Mouse (Mus musculus) c-Kit-positive CD71-positive TER-119-positive erythroid progenitor cells, embryonic 14.5 days (primary cell): ENCODE data around the gene Baz2b.

Source experiments
- DNase-seq: peaks from one replicate; pipeline ENCODE4 v3.0.0-alpha.2; 2013; ENCODE audit warnings: low spot score

The Baz2b gene

DNA sequence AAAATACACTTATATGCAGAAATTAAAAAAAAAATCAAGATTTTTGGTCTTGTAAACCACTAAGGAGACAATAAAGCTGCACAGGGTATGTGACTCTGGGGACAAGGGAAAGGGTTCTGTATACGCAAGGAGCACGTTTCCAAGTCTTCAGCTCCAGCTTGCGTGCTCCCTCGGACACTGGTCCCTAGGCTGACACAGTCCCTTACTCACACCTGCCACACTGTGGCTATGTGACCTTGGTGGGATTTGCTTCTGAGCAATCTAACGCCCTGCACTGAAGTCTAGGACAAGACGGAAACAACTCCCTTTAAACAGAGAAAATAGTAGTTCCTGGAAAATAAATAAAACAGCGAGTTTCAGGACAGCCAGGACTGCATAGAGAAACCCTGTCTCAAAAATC, 253.7 kb downstream of the Baz2b start:
- no peak for DNase-seq

- DNase-seq, result no peak
Measured at GRCm38 (mm10) chr2:59954791-59955190, 254.8 kb downstream of the Baz2b start.

DNA sequence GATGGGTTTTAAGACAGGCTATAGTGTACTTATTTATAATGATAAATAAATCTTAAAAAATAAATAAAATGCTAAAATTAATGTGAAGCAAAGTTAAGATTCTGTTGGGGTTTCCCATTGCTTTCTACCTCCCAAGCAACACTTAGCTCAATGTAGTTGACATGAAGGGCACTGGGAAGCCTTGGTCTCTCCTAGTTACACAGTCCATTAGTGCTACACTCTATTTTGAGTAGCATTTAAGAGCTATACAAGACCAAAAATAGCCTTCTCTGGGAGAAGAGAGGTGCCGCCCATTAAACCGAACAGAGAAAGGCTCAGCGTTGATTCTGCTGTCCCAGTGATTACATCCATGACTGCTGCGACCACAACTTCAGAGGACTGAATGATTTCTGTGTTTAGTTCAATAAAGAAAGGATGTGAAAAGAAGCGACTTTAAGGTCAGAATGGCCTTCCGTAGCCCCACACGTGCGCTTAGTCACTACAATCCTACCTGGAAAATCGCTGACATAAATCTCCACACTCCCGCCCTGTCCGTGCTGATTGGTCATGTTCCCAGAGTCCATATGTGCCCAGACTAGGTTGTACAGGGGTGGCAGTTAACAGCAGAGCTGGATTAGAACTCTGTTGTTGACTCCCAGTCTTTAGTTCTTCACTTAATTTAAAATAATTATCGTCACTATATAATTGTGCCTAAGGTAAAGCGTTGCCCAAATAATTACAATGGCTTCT, 257.2 kb downstream of the Baz2b start:
- DNase-seq, result no peak

DNA sequence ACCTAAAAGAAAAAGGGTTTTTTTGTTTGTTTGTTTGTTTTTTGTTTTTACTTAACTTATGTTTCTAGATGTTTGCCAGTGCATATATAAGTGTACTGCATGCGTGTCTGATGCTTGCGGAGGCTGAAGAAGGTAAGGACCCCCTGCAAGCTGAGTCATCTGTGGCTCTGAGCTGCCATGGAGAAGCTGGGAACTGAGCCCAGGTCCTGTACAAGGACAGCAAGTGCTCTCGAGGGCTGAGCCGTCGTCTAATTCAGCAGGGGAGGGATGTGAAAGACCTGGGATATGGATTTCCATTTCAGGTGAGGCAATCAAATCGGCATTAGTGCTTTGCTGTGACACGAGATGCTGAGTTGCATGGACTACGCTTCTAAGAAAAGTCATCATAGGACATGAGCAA, 257.9 kb downstream of the Baz2b start:
- no peak for DNase-seq

DNA sequence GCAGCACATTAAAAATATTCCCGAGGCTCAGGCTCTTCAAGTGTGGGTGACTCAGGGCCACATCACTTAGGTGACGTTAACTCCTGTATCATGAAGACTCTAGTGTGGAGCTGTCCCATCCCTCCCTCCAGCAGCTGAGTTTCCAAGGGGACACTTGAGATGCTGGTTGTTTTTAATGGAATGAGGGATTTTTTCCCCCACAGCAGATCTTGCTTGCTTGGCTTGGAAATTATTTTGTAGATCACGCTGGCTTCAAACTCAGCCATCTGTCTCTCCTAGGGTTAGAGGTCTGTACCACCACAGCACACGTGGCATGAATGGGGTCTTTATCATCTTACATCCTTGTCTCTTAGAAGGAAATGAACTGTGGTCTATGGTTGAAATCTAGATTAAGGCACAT, 258.5 kb downstream of the Baz2b start:
- no peak for DNase-seq

DNA sequence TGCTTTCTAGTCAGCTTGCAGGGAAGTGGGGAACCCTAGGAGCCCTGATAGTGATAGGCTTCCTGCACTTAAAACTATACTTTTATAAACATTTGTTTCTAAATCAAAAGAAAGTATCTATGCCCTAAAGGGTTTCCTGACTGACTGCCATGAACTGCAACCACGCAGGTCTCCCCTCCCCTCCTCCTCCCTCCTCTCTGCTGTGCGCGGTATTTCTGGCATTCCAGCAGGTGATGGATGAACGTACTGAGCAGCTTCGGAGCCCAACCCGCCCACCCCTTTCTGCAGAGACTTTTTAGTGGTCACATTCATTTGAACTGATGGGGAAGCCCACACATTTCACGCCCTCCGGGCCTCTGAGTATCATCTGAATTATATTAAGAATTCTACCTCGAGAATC, 273.3 kb downstream of the Baz2b start:
- DNase-seq, result no peak

GRCm38 (mm10) chr2:59933129-59933528, 276.5 kb downstream of the Baz2b start:
- no peak for DNase-seq

DNA sequence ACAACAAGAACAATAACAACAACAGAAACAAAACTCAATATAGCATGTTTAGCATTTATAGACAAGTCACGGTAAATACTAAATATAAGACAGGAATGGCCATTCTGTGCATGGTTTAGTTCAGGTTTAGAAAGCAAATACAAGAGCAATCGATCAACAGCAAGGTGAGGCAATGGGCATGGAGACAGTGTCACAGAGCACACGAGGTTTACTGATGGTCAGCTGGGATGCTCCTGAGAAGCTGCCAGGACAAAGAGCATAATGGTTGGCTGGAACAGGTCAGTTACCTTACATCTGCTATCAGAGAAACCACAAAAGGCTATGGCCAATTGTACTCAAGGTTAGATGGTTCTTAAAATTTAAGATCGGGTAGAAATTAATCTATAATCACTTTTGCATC, 277.4 kb downstream of the Baz2b start:
- DNase-seq, result no peak

DNA sequence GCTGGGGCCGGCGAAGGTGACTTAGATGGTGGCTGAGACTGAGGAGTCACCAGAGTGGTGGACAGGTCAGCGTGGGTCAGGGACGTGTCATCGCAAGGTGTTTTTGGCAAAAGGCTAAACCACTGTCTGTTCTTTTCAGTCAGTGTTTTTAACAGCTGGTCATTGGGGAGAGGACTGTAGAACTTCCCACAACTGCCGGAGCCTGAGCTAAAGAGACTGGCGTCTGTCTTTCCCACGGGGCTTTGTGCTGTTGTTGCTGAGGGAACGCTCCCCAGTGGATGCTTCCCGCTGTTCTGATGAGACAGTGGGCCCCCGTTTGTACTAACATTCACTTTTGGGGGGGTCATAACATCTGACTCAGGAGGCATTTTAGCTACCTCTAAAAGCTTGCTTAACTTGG, 296.0 kb downstream of the Baz2b start:
- no peak for DNase-seq

DNA sequence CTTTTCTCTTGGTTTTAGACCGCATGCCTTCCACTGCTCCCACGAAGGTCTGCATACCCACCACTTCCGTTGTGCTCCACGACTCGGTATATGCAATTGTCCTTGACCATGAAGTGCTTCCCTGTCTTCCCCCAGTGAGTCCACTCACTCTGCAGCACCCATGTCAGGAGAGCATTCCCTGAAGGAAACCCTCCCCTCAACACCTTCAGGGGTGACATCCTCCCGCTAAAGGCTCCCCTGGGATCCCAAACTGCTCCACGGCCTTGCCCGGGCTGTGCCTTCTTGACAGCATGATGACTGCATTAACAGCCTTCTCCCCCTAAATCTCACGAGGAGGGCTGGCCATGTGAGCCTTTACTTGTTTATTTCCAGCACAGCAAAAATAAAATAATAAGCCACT, 301.6 kb downstream of the Baz2b start:
- no peak for DNase-seq

DNA sequence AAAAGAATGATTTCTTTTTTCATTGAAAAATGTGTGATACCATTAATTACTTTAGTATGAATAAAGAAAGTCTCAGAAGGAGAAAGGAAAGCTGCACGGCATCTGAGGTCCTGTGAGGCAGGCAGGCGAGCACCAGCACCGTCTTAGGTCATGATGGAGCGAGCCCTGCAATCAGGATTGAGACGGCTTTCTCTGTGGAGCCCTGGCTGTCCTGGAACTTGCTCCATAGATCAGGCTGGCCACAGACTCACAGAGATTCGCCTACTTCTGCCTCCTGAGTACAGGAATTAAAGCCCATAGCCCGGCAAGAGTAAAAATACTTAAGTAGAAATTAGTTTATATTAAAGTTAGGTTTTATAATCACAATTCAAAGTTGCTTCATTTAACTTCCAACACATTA, 305.6 kb downstream of the Baz2b start:
- no peak for DNase-seq

DNA sequence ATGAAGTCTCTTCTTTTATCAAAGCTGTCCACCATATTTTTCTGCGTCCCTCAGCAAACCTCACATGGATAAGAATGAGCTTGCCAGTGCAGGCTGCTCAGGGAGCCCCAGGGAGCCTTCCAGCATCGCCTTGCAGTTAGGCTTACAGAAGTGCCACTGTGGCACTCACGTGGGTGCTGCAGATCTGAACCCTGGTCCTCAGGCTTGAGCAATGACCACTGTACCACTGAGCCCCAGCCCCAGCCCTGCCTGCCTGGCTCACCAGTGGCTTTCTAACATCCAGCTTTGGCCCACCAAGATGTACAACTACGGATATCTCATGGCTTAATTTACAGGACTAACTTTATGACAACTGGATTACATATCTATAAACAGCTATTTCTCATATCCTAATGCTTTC, 311.0 kb downstream of the Baz2b start:
- DNase-seq, result no peak

DNA sequence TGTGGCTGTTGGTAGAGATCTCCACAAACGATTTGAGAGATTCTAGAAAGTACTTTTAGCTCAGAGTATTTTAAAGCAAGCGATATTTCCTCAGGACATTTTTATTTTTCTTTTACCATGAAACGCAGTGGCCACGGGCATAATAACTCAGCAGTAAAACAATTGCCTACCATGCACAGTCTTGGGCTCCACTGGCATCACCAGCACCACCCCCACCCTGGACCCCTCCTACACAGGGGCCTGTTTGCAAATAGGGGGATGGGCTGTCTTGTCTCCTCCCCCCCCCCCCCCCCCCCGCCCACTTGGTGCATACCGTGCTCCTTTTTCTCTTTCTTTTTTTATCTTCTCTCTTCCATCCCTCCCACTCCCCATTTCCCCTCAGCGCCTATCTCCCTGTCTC, 311.5 kb downstream of the Baz2b start:
- DNase-seq, result no peak

DNA sequence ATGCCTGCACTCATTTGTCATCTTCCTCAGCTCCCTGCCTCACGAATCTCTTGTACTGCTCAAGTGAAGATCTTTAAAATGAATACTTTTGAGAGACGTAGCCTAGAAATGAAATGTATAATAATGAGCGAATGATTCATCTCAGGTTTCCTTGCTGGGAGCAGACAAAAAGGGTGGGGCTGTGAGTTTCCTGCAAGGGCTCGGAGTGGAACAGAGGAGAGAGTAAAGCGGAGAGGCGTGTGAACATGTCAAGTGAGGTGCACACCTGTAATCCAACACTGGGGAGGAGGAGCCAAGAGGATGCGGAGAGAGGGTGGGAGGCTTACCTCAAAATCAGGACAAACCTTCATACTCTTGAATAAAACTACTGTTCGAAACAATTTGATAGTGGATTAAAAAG, 312.8 kb downstream of the Baz2b start:
- DNase-seq, result no peak

- DNase-seq, result no peak
Measured at GRCm38 (mm10) chr2:59896400-59896799, 313.2 kb downstream of the Baz2b start.

- no peak for DNase-seq
Measured at GRCm38 (mm10) chr2:59889699-59890098, 319.9 kb downstream of the Baz2b start.

- peak; percentile 56 for DNase-seq
Measured at GRCm38 (mm10) chr2:59882742-59883281, 326.8 kb downstream of the Baz2b start.

GRCm38 (mm10) chr2:59881831-59882741, 327.6 kb downstream of the Baz2b start, which contains the start of gene Wdsub1:
Wdsub1 (minus strand) TSS chr2:59882591.
- peak; percentile 89 for DNase-seq

GRCm38 (mm10) chr2:59881404-59881803, 328.2 kb downstream of the Baz2b start:
- no peak for DNase-seq

DNA sequence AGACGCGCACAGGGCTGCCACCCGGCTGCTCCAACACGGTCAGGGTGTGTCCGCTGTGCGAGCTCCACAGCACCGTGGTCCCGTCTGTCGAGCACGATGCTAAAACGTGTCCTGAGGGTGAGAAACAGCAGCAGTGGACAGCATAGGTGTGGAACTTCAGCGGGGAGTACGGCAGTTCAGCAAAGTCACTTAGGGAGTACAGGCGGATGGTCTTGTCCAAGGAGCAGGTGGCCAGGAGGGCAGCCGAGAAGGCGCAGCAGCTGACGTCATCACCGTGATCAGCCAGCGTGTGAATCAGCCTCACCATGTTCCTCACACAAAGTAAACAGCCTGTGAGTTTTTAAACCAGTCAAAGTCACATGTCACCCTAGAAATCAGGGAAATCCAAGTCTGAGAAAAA, 331.4 kb downstream of the Baz2b start:
- DNase-seq, result no peak

GRCm38 (mm10) chr2:59877335-59877734, 332.3 kb downstream of the Baz2b start:
- no peak for DNase-seq

- DNase-seq, result no peak
Measured at GRCm38 (mm10) chr2:59876482-59876881, 333.2 kb downstream of the Baz2b start.

GRCm38 (mm10) chr2:59870526-59870925, 339.1 kb downstream of the Baz2b start:
- DNase-seq, result no peak
